Mouse (Mus musculus): ENCODE results near the gene Gm20605.

Gm20605 gene

DNA sequence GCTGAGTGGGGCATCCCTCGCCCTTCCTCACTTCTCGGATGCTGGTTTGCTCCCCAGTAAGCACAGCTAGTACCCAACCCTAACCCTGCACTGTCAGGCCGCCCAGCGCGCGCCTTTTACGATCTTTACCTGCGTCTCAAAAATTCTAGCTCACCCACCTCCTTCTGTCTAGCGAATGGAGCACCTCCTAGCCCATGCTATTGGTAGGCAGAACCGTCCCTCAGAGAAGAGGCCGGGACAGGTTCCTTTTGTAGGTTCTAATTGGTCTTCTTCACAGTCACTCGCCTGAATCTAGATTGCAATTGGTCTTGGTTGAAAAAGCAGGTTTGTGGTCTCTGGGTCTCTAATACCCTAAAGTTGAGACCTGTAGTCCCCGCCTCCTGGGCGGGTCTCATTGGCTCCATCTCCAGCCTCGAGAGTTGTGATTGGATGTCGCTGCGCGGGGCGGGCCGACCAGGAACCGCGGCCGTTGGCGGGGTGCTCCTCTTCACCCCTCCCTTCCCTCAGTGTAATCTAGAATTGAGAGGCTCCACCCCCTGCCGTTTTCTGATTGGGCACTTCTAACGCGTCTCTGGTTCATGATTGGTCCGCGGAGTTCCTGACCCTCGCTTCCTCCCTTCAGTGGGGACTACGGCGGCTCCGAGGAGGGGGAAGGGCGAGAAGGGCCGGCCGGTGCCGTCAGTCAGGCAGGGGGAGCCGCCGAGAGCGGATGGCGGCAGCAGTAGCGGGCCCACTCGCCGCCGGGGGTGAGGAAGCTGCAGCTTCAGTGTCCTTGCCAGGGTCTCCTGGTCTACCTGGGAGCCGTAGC, at the start of gene Gm20605, which contains the start of the genes Fbxo24 and Lrch4:
Gene Gm20605, plus strand, starts transcription at position 678 of the 808 bp plus-strand sequence.
Gene Fbxo24, minus strand, starts transcription at position 505 of the 808 bp plus-strand sequence.
Gene Lrch4, plus strand, starts transcription at position 624 of the 808 bp plus-strand sequence.
- DNase-seq (ENCODE audit: low read depth): peak; percentile 100

DNA sequence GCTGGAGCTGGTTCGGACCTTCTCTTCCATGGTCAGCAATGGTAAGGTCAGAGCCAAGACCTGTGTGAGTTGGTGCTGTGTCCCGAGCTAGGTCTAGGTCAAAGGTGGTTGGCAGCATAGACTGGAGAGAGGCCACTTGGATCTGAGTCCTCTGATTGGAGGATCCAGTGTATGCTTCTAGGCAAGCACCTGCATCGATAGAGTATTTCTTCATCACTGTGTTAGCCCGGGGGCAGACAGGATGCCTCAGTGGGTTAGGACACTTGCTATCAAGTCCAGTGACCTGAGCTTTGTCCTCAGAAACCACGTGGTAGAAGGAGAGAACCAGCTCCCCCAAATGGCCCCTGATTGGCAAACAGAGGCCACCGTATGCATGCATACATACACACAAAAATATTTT, 48.7 kb upstream of the Gm20605 start:
- no peak for DNase-seq (ENCODE audit: low read depth)

DNA sequence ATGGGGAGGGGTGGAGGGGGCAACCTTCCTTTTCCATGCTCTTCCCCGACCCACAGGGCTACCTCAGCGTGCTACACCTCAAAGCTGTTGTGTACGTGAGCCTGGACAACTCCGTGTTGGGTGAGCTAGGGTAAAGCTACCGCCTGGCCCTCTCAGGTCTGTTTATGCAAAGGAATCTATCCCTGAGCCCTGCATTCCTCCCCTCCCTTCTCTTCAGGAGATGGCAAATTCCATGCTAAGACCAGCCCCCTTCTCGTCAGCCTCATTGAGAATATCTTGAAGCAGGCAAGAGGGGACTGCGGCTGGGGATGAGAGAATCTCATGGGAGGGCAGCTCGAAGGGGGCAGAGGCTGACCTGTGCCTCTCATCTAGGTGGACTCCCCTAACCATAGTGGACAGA, 46.3 kb upstream of the Gm20605 start:
- DNase-seq (ENCODE audit: low read depth): no peak

DNA sequence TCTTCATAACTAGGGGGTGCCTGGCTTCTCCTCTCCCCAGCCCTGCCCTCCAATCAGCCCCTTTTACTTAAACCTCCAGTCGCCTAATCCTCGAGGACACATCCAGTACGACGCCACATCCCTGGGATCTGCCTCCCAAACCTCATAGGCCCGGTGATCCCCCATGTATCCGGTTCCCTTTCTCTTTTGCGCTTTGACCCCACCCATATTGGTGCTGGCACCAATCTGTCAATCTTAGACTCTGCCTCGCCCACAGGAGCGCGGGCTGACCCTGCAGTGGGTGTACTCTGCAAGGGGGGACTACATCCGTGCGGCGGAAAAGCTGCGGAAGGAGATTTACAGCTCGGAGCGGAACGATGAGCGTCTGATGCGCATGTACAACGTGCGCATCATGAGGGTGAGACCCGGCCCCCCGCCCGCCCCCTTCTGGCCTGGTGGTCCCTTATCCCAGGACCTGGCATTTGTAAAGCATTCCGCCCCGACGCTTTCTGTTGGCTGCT, 45.3 kb upstream of the Gm20605 start:
- DNase-seq (ENCODE audit: low read depth): no peak

DNA sequence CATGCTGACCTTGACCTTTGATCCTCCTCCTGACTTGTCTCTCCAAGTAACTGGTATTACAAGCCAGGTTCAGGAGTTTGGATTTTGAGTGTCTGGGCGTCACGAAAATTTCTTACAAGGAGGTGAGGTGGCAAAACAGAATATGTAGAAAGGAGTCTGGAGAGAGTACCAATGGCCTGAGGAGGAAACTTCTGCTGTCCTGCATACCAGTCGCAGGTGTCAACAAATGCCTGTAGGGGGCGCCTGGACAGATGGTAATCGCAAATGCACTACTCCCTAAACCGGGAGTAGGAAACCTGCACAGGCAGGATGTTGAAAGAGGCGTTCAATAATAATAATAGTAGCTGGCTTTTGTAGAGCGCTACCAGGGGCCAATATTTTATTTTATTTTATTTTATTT, 44.0 kb upstream of the Gm20605 start:
- DNase-seq (ENCODE audit: low read depth): peak; percentile 77

DNA sequence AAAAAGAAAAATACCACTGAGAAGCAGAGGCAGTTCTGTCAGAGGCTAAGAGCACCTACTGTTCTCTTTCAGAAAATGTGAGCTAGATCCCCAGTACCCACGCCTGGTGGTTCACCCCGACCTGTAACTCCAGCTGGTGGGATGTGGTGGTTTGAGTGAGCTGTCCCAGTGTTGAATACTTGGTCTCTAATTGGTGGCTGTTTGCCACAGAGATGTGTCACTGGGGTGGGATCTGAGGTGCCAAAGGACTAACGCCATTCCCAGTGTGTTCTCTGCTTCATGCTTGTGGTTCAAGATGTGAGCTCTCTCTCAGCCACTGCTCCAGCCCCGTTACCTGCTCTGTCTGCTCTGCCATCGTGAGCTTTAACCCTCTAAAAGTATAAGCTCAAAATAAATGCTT, 38.5 kb upstream of the Gm20605 start:
- peak; percentile 23 for DNase-seq (ENCODE audit: low read depth)

DNA sequence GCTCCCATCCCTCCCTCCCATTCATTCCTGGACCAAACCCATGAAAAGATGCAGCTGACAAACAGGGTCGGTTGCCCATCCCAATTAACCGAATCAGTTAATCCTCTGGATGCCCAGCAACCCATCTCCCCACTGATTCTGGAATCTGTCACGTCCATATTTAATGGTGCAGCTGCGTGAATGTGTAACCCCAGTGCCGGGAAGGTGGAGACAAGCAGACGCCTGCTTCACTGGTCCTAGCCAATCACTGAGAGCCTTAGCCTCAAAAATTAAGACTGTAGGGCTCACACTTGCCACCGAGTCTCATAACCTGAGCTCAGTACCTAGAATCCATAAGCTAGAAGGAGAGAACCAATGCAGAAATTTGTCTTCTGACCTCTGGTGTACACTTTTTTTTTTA, 33.1 kb upstream of the Gm20605 start:
- no peak for DNase-seq (ENCODE audit: low read depth)

DNA sequence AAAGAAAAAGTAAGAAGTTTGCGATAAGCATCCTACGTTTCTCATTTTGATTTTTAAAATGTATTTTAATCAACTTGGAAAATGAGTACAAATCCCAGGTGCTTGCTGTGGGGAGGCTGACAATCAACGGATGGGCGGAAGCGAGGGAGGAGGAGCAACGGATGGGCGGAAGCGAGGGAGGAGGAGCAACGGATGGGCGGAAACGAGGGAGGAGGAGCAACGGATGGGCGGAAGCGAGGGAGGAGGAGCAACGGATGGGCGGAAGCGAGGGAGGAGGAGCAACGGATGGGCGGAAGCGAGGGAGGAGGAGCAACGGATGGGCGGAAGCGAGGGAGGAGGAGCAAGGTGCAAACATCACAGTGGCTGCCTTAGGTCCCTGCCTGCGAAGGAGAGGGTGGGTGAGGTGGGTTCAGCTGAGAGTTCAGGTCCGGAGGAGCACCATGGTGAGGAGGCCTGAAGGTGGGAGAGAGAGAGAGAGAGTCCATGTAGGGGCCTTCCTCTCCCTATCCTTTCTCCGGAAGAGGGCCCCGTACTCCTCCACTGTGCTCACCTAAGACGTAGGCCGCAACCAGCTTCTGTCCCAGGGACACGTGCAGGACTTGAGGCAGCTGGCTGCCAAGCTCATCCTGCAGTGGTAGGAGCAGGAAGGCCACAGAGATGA, 32.2 kb upstream of the Gm20605 start:
- no peak for DNase-seq (ENCODE audit: low read depth)

DNA sequence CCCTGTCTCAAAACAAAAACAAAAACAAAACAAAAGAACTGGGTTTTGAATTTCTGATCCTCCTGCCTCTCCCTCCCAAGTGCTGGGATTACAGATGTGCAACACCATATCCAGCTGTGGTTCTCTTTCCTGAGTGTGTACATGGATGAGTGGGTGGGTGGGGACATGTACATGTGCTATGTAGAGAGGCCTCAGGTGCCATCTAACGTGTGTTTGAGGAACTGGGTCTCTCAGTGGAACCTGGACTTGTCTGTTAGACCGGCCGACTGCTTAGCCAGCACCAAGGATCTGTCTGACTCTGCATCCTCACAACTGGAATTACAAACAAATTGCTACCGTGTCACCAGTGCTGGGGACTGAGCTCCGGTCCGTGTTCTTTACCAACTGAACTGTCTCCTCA, 31.4 kb upstream of the Gm20605 start:
- DNase-seq (ENCODE audit: low read depth): no peak

DNA sequence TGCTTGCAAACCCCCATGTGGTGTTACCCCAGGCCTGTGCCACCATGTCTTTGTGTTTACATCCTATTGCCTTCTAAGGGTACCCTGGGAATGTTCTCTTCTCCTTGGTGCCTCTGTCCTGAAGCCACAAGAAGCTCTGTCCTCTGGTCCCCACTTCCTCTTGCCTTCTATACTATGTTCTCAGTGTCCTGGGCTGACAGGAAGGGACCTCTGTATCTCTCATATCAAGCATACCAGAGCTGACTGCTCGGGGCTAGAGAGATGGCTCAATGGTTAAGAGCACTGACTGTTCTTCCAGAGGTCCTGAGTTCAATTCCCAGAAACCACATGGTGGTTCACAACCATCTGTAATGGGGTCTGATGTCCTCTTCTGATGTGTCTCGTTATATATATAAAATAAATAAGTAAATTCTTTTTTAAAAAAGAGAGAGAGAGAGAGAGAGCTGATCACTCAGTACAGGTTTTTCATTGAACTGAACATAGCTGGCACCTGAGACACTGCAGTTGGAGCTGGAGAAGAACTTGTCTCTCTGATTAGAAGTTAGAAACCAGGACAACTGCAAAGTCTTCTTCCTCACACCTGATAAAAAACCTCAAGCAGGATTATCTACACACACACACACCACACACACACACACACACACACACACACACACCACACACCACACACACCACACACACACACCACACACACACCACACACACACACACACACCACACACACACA, 30.7 kb upstream of the Gm20605 start:
- no peak for DNase-seq (ENCODE audit: low read depth)

DNA sequence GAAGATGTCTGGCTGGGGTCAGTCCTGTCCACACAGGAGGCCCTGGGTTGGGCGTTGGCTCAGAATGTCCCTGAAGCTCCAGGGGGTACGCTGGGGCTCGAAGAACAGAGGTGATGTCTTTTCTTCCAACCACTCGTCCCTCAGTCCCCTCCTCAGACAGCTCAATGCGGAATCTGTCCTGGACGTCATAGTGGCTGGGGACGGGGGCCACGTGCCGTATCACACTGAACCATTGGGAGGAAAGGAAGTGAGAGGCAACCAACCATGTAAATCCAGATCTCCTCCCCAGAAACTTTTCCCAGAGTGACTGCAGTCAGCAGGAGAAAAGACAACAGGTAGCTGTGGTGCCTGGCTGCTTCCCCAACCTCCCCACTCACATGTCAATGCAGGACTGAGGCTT, 29.4 kb upstream of the Gm20605 start:
- DNase-seq (ENCODE audit: low read depth): no peak

DNA sequence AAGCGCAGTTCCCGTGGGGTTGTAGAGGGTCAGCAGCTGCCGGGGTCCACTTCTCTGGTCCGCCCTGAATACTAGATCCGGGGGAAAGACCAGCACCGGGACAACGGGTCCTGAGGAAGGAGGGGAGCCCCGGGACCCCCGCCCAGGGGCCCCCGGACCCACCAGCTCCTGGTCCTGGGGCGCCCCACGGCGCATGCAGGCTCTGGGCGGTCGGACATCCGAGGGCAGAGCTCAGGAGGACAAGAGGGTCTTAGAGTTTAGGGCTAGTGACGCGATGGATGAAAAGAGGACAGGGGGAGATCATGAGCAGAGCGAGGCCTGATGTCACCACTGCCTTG, 28.7 kb upstream of the Gm20605 start:
- DNase-seq (ENCODE audit: low read depth): no peak

DNA sequence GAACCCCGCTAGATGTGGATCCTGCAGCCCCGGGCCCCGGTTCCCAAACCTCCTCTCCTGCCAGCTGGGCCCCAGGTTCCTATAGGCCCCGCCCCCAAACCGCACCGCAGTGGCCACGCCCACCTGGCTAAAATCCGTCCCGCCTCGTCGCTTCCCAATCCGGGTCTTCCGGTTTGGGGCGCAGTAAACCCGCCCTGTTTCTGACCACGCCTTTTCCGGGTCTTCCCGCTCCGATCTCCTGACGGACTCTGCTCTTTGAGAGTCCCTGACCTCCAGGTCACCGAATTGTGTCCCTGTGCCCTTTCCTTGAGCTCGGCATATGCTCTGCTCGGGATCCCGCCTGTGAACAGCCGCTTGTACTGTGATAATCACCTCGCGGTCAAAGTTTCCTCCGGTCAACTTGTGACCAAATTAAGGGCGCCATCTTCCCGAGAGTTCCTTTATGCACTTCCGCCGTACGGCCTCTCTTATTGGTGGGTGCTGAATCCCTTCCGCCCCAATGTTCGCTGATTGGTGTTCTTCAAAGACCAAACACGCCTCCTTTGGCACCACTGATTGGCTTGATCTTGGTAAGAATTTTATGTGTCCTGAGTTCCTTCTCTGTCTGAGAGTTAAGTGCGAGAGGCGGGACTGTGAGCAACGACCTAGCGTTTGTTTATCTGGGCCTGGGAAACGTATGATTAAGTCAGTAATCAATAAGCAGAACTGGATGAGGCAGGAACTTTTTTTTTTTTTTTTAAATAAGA, 28.2 kb upstream of the Gm20605 start, which contains the start of gene Mospd3:
Gene Mospd3, minus strand, starts transcription at position 440 of the 746 bp plus-strand sequence.
- peak; percentile 98 for DNase-seq (ENCODE audit: low read depth)

DNA sequence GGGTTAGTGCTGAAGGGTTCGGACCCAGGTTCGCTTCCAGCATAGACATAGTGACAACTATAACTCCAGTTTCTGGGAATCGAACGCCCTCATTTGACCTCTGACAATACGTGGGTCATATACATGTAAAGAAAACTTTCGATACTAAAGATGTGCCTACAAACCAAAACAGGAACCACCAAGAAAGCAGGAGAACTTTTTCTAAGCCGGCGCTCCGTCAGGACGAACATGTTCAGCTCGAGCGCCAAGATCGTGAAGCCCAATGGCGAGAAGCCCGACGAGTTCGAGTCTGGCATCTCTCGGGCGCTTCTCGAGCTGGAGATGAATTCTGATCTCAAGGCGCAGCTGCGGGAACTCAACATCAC, 27.6 kb upstream of the Gm20605 start:
- DNase-seq (ENCODE audit: low read depth): peak; percentile 71

DNA sequence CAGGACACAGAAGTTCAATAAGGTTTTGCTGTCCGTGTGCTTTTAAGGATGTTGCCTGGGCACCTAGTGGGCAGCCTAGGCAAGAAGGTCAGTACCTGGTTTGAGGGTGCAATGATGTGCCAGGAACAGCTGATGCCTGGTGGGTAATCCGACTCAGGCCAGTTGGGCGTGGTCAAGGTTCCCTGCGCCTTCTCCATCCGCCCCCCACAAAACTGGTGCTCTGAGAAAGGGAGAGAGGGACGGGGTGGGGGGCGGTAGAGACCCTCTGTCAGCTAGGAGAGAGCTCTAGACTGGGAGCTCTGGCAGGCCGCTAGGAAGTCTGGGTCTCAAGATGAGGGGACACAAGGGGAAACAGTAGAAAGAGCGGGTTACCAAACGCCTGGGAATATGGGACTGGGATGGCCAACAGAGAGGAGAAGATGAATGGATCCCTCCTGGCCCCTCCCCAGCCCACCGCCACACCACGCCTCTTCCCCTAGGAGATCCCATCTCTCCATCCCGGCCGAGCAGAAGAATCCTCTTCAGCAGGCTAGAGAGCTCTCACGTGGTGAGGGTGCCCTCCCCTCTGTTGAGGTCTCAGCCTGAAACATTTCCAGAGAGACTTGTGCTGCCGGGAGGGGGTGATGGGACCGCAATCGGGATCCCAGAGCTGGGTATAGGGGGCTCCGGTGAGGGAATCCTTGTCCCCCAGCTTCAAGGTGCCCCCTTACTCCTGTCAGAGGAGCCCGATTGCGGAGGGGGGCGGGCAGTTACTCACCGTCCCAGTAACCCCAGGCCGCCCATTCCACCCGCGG, 20.9 kb upstream of the Gm20605 start:
- DNase-seq (ENCODE audit: low read depth): no peak

DNA sequence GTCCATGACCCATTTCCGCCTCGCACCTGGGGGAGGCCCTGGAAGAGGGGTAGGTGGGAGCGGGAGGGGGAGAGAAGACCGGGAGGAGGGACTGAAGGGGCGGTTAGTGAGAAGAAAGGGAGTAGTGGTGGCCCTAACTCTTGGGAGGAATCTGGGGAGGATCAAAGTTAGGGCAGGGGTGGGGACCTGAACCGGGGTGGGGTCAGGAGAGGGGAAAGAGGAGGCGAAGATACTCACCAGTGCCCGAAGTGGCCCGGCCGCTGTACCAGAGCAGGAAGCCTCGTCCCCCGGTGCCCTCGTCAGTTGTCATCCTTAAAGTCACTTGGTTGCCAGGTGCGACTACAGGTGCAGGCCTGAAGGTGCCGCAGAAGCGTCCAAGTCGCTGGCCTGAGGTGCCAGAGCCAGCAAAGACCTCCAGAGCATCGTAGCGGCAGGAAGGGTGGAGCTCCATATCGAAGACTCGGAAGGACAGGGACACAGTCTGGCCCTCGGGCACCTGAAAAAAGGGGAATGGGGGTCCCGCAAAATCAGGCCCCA, 20.3 kb upstream of the Gm20605 start:
- no peak for DNase-seq (ENCODE audit: low read depth)

DNA sequence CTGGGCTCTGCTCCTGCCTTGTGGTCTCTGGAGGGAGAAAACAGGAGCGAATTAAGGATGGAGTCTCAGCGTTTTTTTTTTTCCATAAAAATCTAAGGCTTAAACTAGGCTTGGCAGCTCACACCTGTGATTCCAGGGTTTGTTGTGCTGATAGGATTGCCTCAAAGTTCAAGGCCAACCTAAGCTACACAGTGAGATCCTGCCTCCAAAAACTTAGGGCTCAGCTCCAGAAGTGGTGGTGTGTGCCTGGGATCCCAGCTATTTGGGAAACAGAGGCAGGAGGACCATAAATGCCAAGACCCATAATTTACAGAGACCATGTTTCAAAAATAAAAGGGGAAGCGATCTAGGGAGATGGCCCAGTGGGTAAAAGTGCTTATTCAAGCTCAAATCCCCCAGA, 19.7 kb upstream of the Gm20605 start:
- no peak for DNase-seq (ENCODE audit: low read depth)

DNA sequence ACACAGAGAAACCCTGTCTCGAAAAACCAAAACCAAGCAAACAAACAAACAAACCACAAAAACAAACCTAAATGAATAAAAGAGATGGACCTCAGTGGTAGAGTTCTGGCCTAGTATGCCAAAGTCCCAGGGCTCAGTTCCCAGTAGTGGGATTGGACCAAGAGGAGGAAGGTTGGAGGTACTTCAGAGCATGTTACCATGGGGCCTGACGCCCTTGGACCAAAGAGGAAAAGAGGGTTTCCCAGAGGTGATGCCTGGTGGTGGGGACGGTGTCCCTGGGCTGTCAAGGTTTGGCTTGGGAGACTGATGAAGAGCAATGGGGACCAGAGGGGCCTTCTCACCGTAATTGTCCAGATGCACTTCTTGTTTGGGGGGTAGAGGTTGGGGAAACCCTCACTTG, 18.9 kb upstream of the Gm20605 start:
- DNase-seq (ENCODE audit: low read depth): peak; percentile 34

DNA sequence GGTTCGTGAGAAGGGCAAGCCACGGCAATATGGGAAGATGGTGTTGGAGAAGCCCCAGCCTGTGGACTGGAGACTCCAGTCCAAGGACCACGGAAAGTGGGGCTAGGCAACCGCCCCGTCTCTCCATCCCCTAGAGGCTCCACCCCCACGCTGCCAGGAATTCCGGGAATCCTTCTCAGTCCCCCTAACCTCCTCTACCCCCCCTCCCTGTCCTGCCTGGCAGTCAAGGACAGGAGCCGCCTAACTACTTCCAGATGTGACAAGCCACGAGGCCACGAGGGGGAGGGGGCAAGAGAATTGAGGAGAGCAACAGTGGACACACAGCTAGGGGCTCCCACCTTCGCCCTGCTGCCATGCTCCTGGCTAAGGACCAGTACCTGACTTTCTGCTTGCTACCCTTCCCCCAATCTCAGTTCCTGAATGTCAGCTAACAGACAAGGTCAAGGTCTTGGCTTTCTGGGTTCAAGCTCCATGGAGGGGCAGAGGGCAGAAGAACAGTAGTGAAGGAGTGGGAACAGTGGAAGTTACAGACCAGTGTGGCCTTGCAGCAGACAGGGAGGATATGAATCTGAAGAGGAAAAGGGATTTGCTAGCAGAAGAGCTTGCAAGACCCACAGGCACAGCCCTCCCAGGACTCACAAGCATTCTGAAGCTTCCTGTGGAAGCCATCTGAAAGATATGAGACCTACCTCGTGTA, 18.3 kb upstream of the Gm20605 start:
- peak; percentile 95 for DNase-seq (ENCODE audit: low read depth)

DNA sequence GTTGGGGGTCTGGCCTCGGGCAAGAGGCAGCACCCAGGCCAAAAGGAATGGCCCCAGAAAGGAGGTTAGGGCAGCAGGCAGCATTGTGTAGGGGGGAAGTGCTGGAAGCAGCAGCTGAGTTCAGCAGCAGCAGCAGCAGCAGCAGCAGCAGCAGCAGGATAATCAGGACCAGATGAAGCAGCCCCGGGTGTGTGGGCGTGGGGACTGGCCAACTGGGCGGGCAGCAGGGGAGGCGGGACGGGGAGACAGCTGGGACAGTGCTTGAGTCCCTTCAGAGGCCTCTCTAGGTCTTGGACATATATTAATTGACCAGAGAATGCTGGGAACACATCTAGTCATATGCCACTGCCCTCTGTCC, 17.8 kb upstream of the Gm20605 start:
- peak; percentile 92 for DNase-seq (ENCODE audit: low read depth)

Measured in NIH3T3 (cell line).